Mouse (Mus musculus) ES-E14 (cell line): ENCODE data around the gene Thap12.

Source experiments
- CHD2 ChIP-seq: IDR thresholded peaks from 2 replicates; pipeline ENCODE4 v1.6.1; 2014; ENCODE audit warnings: mild to moderate bottlenecking, low read depth, low read length, inconsistent platforms
- HCFC1 ChIP-seq: IDR thresholded peaks from 2 replicates; pipeline ENCODE4 v1.6.1; 2012; ENCODE audit warnings: low read length, inconsistent platforms, borderline replicate concordance; ENCODE audit not compliant: insufficient read depth
- MAFK ChIP-seq: IDR thresholded peaks from 2 replicates; pipeline ENCODE4 v1.6.1; 2014; ENCODE audit warnings: mild to moderate bottlenecking, low read depth, low read length, inconsistent platforms; ENCODE audit not compliant: insufficient read depth
- ZC3H11A ChIP-seq: IDR thresholded peaks from 2 replicates; pipeline ENCODE4 v1.6.1; 2012; ENCODE audit warnings: low read depth, mild to moderate bottlenecking, inconsistent platforms, low read length, borderline replicate concordance
- ZNF384 ChIP-seq: IDR thresholded peaks from 2 replicates; pipeline ENCODE4 v1.6.1; 2012; ENCODE audit warnings: low read depth, low read length, inconsistent platforms

- TF ChIP-seq ZNF384 (no peak), MAFK (no peak), CHD2 (no peak), ZC3H11A (no peak), HCFC1 (no peak)
Observed at GRCm38 (mm10) chr7:98697496-98697895, 5.4 kb upstream of the Thap12 start.
